Mouse (Mus musculus): ENCODE measurements around the gene Gng7.

DNA sequence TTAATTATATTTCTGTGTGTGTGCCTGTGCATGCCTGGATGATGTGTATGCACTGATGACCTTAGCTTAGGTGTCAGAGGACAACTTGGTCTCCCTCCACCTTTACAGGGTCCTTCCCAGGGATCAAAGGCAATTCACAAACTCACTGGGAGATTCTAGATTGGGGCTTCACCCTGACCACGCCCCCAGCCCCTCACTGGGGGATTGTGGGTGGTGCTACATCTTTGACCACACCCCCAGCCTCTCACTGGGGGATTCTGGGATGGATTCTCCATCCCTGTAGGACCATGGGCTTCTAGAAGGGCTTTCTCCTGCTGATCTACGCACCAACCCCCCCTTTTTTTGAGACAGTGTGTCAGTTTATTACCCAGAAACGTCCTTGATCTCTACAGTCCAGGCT, 89.3 kb downstream of the Gng7 start:
- no peak for TF ChIP-seq CTCF (IDR thresholded peaks at IDR 0.05; ENCODE audit: insufficient read depth, low read length)
- no peak for TF ChIP-seq POLR2A (IDR thresholded peaks at IDR 0.05; ENCODE audit: borderline replicate concordance, extremely low read depth, low read depth, low read length)
